Mouse (Mus musculus) left cerebral cortex, postnatal 10 days (tissue): ENCODE measurements around the gene Ttc7. TPM values are rescaled to one million over a fixed set of nuclear protein-coding genes. Genes with fewer than 3 reads are reported as not detected.
A peak's percentile ranks its signal among the peaks of the same experiment; 100 is the strongest.

Source experiments
- DNase-seq, 2 experiments: peaks; one replicate each; pipeline ENCODE4 v3.0.0; 2021 to 2022; ENCODE audit warnings: low spot score in 2 of 2, mixed read lengths in 1 of 2; ENCODE audit errors: extremely low spot score in 1 of 2
- intact Hi-C: fragments of 180-260 bp; cut with DNase I; formaldehyde crosslinking; loops from one replicate; pipeline ENCODE4 v1.15.1; 2025
- total RNA-seq, 2 experiments: library from RNA; stranded (reverse); gene quantifications; 2 replicates each; pipeline ENCODE4 v1.2.3; 2021

Ttc7 gene
- 10 to 100 TPM in 1 of 2 experiments, 1 to 10 TPM in 1; 6.7 to 10.8 TPM for total RNA-seq

GRCm38 (mm10) chr17:87282706-87283053, at the start of gene Ttc7:
TSS of gene Ttc7 (plus strand) at chr17:87282886.
- intact Hi-C loops = no loop called here
- DNase-seq = peak; percentile 89 to 98

- intact Hi-C loops = no loop called here
- DNase-seq = no peak
Measured at GRCm38 (mm10) chr17:87235019-87235418, 47.7 kb upstream of the Ttc7 start.

GRCm38 (mm10) chr17:87236725-87237650, 45.7 kb upstream of the Ttc7 start:
- intact Hi-C loops = no loop called here
- DNase-seq = no peak

DNA sequence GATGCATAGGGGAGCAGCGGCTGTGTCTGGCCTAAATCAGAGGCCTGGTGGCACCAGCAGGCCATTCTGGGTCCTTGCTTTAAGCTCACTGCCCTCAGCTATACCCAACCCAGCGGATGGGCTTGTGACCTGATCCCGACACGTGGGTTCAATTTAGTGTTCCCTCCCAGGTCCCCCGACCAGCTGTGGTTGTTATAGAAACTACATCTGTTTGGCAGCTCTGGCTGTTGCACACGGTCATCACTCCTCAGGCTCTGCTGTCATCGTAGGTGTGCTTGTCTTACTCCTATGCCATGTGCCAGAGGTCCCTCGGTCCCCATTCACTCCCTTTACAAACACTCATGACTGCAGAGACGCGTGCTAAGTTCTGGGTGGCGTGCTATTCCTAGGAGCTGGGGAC, 44.9 kb upstream of the Ttc7 start:
- intact Hi-C loops = no loop called here
- DNase-seq = no peak

GRCm38 (mm10) chr17:87246103-87246502, 36.6 kb upstream of the Ttc7 start:
- no peak for DNase-seq
- intact Hi-C loops = loop anchor here (10.0 kb wide), 2 partner anchors 141 to 761 kb away; partner anchors contain the start of gene Socs5

DNA sequence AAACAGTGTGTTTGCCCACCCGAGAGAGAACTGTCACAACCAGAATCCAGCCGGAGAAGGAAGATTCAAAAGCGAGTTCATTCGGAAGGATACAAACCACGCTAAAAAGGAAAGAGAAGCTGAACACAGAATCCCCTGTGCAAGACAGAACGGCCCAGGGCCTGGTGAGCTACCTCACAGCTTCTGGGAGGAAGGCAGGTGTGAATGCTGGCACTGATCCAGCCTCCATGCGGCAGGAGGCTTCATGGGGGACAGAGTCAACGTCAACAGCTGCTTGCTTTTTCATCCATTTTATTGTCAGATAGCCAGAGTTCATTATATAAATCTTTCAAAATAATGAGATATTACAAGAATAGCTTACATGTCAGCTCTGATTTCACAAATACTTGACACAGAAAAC, 28.3 kb upstream of the Ttc7 start:
- DNase-seq = no peak
- intact Hi-C loops = no loop called here

GRCm38 (mm10) chr17:87255672-87256071, 27.0 kb upstream of the Ttc7 start:
- no peak for DNase-seq
- intact Hi-C loops = no loop called here

DNA sequence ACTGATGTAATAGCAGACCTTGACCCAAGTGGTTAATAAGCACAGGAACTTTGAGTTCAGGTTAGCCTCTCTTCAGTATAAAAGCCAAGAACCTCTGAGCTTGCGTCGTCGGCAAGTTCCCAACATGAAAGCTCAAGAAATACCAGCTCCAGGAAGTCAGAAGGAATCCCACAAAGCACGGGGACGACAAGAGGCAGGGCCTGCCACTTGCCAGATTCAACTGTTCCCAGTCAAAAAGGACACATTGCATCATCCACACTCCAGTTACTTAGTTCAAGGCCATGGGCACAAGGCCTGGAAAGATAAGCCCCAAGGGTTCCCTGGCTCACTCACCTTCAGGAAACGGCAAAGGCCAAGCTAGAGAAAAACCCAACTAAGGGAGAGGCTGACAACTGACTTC, 19.3 kb upstream of the Ttc7 start:
- DNase-seq = no peak
- intact Hi-C loops = no loop called here

DNA sequence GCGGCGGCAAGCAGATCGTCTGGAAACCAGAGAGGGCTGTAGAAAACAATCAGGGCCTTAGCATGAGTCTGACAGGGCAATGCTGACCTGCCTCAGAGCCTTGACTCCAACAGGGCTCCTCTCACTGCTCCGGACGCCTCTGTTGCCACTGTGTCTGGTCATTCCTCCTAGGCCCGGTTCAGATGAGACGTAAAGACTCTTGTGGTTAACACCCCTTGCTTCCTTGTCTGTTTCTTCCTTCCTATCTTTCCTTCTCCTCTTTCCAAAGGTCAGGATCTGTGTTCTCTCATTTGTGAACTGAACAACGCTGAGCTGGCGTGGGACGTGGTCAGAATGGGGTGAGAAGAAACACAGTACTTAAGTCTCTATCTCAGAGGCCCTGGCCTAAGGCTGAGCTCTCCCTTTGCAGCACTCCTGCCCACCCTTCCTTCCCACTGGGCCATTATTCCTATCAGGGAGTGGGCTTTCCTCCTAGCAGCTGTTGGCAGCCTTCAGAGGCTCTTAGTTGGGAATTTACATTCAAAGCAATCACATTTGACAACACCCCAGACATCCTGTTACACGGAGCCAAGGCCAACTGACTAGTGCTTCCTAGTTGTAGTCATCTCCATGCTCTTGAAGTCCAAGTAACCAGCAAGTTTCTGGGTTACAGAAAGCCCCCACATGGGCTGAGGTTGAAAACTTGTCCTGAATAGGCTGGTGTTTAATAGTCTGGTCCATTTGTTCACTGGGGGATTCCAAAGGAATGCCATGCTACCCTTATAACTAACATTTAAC, 18.4 kb upstream of the Ttc7 start:
- no peak for DNase-seq
- intact Hi-C loops = no loop called here

DNA sequence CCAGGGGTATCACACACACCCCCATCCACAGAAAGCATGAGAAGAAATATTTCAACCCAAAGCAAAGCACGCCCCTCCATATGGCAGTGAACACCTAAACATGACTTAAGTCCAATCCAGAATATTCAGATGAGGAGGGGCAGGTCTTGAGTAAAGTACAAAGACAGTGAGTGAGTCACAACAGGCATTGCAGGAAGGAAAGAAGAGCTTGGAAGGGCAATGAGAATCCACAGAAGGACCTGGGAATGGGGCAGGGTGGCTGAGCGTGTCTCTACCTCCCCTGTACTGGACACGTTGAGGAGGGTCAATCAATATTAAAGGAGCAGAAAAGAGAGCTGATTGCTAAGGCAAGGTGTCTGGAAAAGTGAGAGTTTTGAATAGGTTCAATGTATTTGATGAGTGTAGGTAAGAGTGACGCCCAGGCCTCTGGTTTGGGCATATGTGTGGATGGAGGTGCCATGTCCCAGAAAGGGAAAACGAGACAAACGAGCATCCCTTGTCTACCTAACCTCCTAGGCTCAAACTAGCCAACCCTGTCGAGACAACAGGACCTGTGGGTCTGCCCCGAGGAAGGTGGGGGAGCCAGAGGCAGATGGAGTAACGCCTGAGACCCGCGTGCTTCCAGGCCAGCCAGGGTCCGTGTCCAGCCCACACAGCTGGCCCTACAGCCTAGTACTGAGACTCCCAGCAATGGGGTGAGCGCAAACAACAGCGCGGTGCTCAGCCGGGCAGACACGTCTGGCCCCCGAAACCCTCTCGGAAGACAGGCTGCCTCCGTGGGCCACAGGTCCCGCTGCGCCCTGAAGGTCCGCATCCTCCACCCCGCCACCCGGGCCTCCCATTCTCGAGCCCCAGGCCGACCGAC, 17.5 kb upstream of the Ttc7 start:
- no peak for DNase-seq
- intact Hi-C loops = no loop called here

- peak; percentile 86 to 95 for DNase-seq
- intact Hi-C loops = no loop called here
Measured at GRCm38 (mm10) chr17:87265792-87266186, 16.9 kb upstream of the Ttc7 start, which contains the start of gene Mcfd2. TSS of gene Mcfd2 (minus strand) at chr17:87265935.

DNA sequence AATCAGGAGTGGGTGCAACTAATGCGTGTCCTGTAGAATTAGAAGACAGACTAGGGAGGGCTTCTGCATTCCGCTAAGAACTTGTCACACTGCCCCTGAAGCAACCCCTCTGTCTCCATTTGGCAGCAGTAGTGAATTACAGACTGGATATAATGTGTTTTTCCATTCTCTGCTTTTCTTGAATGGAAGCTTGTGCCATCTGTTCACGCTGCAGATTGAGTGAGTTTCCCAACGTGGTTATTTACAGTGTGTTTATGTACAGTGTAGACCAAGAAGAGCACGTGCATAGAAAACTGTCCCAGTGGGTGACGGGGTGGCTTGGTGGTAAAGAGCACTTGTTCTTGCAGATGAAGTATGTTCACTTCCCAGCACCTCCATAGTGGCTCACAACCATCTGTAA, 13.2 kb upstream of the Ttc7 start:
- no peak for DNase-seq
- intact Hi-C loops = no loop called here

- intact Hi-C loops = no loop called here
- DNase-seq = no peak
Measured at GRCm38 (mm10) chr17:87275363-87276341, 7.0 kb upstream of the Ttc7 start.

GRCm38 (mm10) chr17:87282007-87282705, 530 bp upstream of the Ttc7 start:
- intact Hi-C loops = no loop called here
- DNase-seq = peak; percentile 57 to 95

DNA sequence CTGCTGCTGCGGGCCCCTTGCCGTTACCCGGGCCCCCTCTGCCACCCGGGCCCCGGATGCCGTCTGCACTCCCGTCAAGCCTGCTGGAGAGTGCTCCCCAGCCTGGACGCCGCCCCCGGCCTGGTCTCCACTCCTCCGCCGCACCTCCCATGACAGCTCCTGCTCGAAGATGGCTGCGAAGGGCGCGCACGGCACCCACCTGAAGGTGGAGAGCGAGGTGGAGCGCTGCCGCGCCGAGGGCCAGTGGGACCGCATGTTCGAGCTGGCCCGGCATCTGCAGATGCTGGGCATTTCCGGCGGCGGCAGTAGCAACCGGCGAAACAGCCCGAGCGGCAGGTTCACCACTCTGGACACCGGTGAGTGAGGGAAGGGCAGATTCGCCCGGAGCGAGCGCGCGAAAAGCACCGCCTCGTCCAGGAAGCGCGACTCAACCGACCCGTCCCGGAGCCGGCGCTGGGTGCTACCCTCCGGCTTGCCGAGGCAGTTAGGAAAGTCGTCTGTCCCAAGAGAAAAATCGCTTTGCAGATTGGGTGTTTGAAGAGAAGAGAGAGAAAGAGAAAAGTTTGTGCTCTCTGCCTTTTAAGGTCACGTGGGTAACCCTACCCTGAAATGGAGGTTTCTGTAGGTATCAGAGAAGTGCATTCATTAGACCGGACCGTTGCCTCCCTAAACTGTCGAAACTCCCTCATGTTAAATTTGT, 519 bp downstream of the Ttc7 start:
- intact Hi-C loops = no loop called here
- DNase-seq = peak in 1 of 2 experiments; percentile 73

DNA sequence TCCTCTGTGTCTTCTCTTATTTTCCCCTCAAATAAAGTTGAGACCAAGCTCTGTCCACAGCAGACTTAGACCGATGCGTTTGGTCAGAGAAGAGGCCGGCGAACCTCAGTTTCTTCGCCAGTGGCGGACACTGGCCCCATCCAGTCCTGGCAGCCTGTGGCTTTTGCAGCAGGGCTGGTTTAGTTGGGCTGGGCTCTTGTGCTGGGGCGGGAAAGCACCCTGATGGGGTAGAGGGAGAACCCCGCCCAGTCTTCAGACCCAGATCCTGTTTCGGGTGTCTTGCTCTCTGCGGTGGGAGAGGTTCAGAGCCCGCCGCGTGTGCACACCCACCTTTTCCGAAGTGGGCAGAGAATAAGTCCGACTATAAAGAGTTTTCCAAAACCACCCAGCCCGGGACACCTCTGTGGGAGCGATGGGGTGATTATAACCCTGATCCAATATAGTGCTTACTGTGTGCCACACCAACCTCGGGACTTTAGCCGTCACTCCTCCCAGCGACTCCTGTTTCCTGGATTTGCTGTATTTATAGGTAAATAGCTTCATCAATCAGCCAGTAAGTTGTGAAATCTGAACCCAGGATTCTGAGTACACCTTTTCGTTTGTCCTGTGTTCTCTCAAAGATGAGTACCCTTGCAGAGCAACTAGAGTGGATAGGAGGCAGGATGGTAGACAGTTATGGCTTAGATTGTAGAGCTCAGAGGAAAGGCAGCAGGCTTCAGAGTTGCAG, 1.2 kb downstream of the Ttc7 start:
- DNase-seq = no peak
- intact Hi-C loops = no loop called here
